Mouse (Mus musculus) forebrain, embryonic 11.5 days (tissue): ENCODE results near the gene Dld. TPM values are rescaled to one million over a fixed set of nuclear protein-coding genes. Genes with fewer than 3 reads are reported as not detected.

Experiments
- ATAC-seq: fragments of 200-750 bp; cut with Nextera tagmentation; replicated peaks from 2 replicates; pipeline ENCODE4 v1.8.0; 2017; ENCODE audit warnings: moderate TSS enrichment; ENCODE audit not compliant: low FRiP score
- DNase-seq: peaks from one replicate; pipeline ENCODE4 v3.0.0-alpha.2; 2017; ENCODE audit warnings: low spot score
- H3K27ac ChIP-seq: fragments of 300-500 bp; sonication (generic); 2 replicates; pipeline ENCODE4 v1.5.1; 2014; ENCODE audit warnings: low read depth, low read length
- H3K27me3 ChIP-seq: fragments of 300-500 bp; sonication (generic); 2 replicates; pipeline ENCODE4 v1.6.1; 2014; ENCODE audit warnings: mild to moderate bottlenecking, low read length, mixed read lengths; ENCODE audit not compliant: control insufficient read depth, insufficient read depth
- H3K36me3 ChIP-seq: fragments of 300-500 bp; sonication (generic); 2 replicates; pipeline ENCODE4 v1.6.1; 2014; ENCODE audit warnings: mild to moderate bottlenecking, low read length, moderate library complexity, mixed read lengths; ENCODE audit not compliant: control insufficient read depth, insufficient read depth
- H3K4me1 ChIP-seq: fragments of 300-500 bp; sonication (generic); replicated peaks from 2 replicates; pipeline ENCODE4 v1.6.1; 2014; ENCODE audit warnings: low read length, mixed read lengths; ENCODE audit not compliant: control insufficient read depth, insufficient read depth
- H3K4me2 ChIP-seq: fragments of 300-500 bp; sonication (generic); 2 replicates; pipeline ENCODE4 v1.6.1; 2014; ENCODE audit warnings: low read depth, mild to moderate bottlenecking, low read length, moderate library complexity, mixed read lengths; ENCODE audit not compliant: severe bottlenecking
- H3K4me3 ChIP-seq: fragments of 300-500 bp; sonication (generic); 2 replicates; pipeline ENCODE4 v1.5.1; 2014; ENCODE audit warnings: low read depth, low read length
- H3K9ac ChIP-seq: fragments of 300-500 bp; sonication (generic); 2 replicates; pipeline ENCODE4 v1.6.1; 2014; ENCODE audit warnings: low read length
- H3K9me3 ChIP-seq: fragments of 300-500 bp; sonication (generic); 2 replicates; pipeline ENCODE4 v1.6.1; 2016; ENCODE audit warnings: low read length, mixed read lengths; ENCODE audit not compliant: control insufficient read depth
- WGBS: fragments of 180-500 bp; shearing (Covaris S2); extraction: QIAGEN DNeasy Blood & Tissue Kit; methylation state at CpG from one replicate; pipeline ENCODE4 v1.1.7; 2014; 5-methylcytosine and 5-hydroxymethylcytosine counted together
- polyA plus RNA-seq: library from polyadenylated mRNA; unstranded; fragments of >200 nt; fragmentation: Nextera tagmentation; extraction: Ambion mirVana; gene quantifications from 2 replicates; pipeline ENCODE4 v1.2.1, GENCODE M21; 2014

Gene Dld
- polyA plus RNA-seq, 1 experiment from 2014 or later = 142 TPM

DNA sequence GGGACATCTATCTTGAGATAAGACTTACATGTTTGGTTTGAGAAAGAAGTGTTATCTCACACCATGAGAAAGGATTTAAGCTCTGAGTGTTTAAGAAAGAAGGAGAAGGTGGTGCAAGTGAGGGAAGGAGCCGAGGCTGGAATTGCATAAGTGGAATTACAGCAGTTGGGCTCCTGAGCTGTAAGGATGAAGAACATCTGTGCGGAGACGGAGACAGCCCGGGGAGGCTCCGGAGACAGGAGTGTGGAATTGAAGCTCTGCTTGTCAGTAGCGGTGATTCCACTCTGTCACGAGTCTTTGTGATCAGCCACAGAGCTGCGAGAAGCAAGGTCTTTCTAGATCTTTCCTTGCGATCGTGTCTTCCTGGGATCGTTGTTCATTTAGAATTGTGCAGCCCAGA lies 56.3 kb downstream of the Dld start:
- no peaks in the 10 kb centered on the region for H3K4me1 ChIP-seq
- no peak for DNase-seq
- no peaks in the 10 kb centered on the region for H3K36me3 ChIP-seq
- H3K9ac ChIP-seq = no peak overlapping the region
- no peaks in the 10 kb centered on the region for H3K27me3 ChIP-seq
- H3K27ac ChIP-seq = no peak overlapping the region
- ATAC-seq = no peak
- H3K4me3 ChIP-seq = no peak overlapping the region
- WGBS = 86% methylated on average over 11 of the region's 11 CpGs
- H3K9me3 ChIP-seq = no peaks in the 10 kb centered on the region
- no peak overlapping the region for H3K4me2 ChIP-seq

DNA sequence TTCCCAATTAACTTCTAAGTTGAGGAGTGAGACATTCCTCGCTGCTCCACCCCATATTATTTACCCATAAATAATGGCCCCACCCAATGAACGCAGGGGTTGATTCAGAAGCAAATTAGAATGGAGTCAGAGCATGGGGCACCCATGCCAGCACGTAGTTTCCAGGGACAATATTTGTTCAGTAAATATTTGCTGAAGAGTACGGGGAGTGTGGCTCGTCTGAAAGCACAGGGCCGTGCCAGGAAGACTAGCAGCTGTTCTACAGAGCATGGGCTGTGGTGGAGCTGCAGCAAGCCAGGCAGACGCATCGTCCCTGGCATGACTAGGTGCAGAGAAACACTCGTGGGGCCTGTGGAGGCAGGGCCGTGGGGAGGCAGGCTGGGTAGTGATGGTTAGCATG lies 56.7 kb downstream of the Dld start:
- H3K4me2 ChIP-seq = no peak overlapping the region
- no peaks in the 10 kb centered on the region for H3K36me3 ChIP-seq
- no peaks in the 10 kb centered on the region for H3K27me3 ChIP-seq
- H3K9ac ChIP-seq = no peak overlapping the region
- ATAC-seq (no peak), DNase-seq (no peak)
- H3K27ac ChIP-seq = no peak overlapping the region
- no peak overlapping the region for H3K4me3 ChIP-seq
- no peaks in the 10 kb centered on the region for H3K9me3 ChIP-seq
- no peaks in the 10 kb centered on the region for H3K4me1 ChIP-seq
- 82% methylated on average over 10 of the region's 10 CpGs for WGBS

DNA sequence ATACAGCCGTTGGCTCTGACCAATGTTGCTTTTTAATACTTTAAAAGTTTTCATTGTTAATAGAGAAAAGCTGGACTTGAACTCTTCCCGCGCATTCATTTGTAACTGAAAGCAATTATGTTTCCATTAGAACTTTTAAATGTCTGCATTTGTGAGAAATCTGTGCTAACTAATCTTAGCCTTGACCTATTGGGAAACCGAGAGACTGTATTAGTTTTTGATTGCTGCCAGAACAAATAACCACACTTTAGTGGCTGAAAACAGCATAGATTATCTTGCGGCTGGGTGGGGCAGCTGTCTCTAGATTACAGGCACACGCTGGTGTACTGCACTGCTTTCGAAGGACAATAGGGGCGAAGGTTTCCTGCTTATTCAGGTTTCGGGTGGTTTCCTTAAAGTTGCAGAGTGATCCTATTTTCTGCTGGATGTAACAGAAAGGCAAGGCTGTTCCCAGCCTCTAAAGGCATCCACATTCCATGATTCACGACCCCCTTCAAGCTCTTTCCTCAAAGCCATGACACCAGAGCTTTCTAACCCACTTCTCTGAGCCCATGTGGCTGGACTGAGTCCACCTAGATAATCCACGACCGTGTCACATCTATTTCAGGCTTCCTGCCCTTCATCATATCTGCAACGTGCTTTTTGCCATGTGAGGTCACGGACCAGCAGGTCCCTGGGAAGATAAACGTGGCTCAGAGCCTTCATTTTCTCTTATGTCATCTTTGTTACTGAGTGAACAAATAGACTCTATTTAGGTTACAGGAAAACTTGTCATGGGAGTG lies 57.7 kb downstream of the Dld start:
- Histone ChIP-seq H3K9me3 (no peaks in the 10 kb centered on the region), H3K27ac (no peak overlapping the region), H3K4me3 (no peak overlapping the region), H3K36me3 (no peaks in the 10 kb centered on the region), H3K4me2 (no peak overlapping the region), H3K27me3 (no peaks in the 10 kb centered on the region), H3K4me1 (no peaks in the 10 kb centered on the region), H3K9ac (no peak overlapping the region)
- no peak for DNase-seq
- no peak for ATAC-seq
- whole genome bisulfite sequencing = 84% methylated on average over 15 of the region's 15 CpGs

DNA sequence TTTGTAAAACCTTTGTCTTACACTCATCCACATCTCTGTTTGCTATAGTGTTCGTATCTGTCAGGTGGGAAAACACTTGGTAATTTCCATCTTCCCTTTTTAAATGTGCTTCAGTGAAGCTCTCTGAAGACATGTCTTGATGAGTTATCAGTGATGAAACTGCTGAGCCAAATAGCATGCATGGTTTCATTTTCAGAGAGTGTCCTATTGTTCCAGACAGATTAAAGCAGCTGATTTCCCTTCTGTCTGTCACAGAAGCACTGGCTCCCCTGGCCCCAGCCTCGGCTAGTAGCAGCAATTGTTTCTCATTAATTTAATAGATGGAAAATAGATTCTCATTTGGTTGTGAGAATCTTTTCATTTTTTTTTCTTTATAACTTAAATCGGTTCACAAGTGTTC lies 60.3 kb downstream of the Dld start:
- no peak overlapping the region for H3K9ac ChIP-seq
- no peaks in the 10 kb centered on the region for H3K27me3 ChIP-seq
- H3K4me2 ChIP-seq = no peak overlapping the region
- WGBS = 82% methylated on average over 3 of the region's 3 CpGs
- H3K4me1 ChIP-seq = no peaks in the 10 kb centered on the region
- H3K27ac ChIP-seq = no peak overlapping the region
- ATAC-seq = no peak
- H3K36me3 ChIP-seq = no peaks in the 10 kb centered on the region
- H3K4me3 ChIP-seq = no peak overlapping the region
- no peaks in the 10 kb centered on the region for H3K9me3 ChIP-seq
- DNase-seq = no peak

DNA sequence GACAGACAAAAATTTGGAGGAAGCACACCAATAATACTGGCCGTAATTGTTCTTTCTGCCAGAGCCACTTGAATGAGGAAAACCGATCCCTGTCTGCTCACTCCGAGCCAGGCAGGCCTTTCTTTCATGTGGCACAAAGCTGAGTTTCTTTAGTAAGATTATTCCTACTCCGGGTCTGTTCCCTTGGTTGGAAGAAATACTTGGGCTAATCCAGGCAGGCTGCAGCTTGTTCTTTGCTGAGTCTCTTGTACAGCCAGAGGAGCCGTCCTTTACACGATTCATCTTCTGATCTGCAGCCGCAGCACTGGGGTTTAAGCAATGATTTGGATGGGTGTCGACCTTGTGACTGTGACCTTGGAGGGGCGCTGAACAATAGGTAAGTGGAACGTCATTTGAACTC lies 62.2 kb downstream of the Dld start:
- DNase-seq = no peak
- Histone ChIP-seq H3K9me3 (no peaks in the 10 kb centered on the region), H3K4me2 (no peak overlapping the region), H3K4me3 (no peak overlapping the region), H3K27ac (no peak overlapping the region), H3K9ac (no peak overlapping the region), H3K4me1 (no peaks in the 10 kb centered on the region), H3K27me3 (no peaks in the 10 kb centered on the region), H3K36me3 (no peaks in the 10 kb centered on the region)
- ATAC-seq = no peak
- 85% methylated on average over 10 of the region's 10 CpGs for WGBS

DNA sequence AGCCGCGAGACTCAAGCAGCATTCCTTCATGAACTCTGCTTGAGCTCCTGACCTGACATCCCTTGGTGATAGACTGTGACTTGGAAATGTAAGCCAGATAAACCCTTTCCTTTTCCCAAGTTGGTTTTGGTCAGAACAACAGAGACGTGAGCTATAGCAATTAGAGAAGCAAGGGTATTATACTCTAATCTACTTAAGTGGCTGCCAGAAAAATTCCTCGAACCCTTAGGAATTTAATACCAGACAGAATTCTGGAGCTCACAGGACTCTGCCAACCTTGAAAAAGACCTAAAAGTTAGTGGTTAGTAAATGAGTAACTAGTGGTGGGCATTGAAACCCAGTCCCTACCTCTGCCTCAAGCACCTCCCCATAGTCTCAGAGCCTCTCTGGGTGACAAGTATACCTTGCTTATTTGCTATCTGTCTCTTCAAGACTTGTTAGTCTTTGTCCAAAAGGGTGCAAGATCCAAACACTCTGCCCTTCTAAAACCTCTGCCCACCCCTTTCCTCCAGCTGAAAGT lies 67.6 kb downstream of the Dld start:
- WGBS = 70% methylated on average over 4 of the region's 4 CpGs
- Histone ChIP-seq H3K36me3 (no peaks in the 10 kb centered on the region), H3K27me3 (no peaks in the 10 kb centered on the region), H3K4me2 (no peak overlapping the region), H3K27ac (no peak overlapping the region), H3K4me1 (no peaks in the 10 kb centered on the region), H3K4me3 (no peak overlapping the region), H3K9ac (no peak overlapping the region), H3K9me3 (no peaks in the 10 kb centered on the region)
- ATAC-seq = no peak
- no peak for DNase-seq

DNA sequence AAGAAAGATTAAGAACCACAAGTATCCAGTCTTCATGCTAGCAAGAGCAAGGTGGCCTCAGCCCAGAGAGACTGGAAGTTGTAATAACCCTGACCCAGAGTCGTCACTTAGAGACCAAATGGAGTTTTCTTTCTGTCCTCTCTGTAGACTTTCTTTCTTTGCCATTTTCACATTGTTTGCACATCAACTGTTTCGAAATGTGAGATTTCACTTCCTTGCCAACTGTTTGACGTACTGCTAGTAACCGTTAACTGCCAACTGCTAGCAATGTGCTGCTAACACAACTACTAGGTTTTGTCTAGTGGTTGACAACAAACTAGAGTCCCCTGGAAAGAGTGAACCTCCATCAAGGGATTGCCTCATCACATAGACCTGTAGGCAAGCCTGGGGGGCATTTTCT lies 68.1 kb downstream of the Dld start:
- Histone ChIP-seq H3K27me3 (no peaks in the 10 kb centered on the region), H3K4me3 (no peak overlapping the region), H3K27ac (no peak overlapping the region), H3K4me1 (no peaks in the 10 kb centered on the region), H3K9ac (no peak overlapping the region), H3K4me2 (no peak overlapping the region), H3K9me3 (no peaks in the 10 kb centered on the region), H3K36me3 (no peaks in the 10 kb centered on the region)
- no peak for ATAC-seq
- 90% methylated on average over 4 of the region's 4 CpGs for WGBS
- DNase-seq = no peak

DNA sequence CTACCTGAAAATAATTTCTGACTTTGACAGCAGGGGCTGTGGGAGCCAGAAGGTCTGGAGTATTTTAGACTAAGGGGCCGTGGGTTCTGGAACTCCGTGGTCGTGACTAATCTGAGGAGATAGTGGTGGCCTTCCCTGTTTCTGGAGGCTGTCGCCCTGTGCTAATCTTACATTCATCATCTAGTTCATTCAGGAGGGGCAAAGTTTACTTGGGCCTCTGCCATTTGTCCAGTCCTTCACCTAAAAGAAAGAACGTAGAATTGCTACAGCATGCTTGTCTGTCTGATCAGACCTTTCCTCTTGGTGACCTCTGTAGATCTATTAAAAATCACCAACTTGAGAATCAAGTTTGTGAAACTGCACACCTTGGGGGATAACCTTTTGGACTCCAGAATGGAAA lies 69.0 kb downstream of the Dld start:
- Histone ChIP-seq H3K4me1 (no peaks in the 10 kb centered on the region), H3K27ac (no peak overlapping the region), H3K9me3 (no peaks in the 10 kb centered on the region), H3K4me3 (no peak overlapping the region), H3K9ac (no peak overlapping the region), H3K27me3 (no peaks in the 10 kb centered on the region), H3K4me2 (no peak overlapping the region), H3K36me3 (no peaks in the 10 kb centered on the region)
- ATAC-seq = no peak
- 91% methylated on average over 5 of the region's 5 CpGs for WGBS
- DNase-seq = no peak
